Mouse (Mus musculus) right cerebral cortex, postnatal 25 days (tissue): ENCODE data around the gene Fanca.
"Not testable (repeated sequence)": the region's sequence is repeated elsewhere in the genome, so short reads cannot be mapped to it uniquely, and the experiment has no call there.

ENCODE experiments used
- DNase-seq: peaks from one replicate; pipeline ENCODE4 v3.0.0; 2022

Gene Fanca

DNA sequence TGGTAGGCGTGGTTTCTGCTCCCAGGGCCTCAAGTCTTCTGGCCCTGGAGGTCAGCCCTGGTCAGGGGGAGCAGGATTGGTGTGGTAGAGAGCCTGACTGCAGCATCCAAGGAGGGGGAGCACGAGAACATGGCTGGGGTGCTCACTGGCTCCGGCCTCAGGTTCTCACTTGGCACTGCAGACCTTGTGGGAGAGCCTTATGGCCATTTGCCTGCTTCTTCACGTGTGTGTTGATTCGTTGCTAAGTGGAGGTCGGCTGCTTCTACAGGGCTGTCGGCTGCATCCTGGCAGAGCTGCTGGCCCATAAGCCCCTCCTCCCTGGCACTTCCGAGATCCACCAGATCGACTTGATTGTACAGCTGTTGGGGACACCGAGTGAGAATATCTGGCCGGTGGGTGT lies 88.0 kb downstream of the Fanca start:
- not testable (repeated sequence) for DNase-seq

DNA sequence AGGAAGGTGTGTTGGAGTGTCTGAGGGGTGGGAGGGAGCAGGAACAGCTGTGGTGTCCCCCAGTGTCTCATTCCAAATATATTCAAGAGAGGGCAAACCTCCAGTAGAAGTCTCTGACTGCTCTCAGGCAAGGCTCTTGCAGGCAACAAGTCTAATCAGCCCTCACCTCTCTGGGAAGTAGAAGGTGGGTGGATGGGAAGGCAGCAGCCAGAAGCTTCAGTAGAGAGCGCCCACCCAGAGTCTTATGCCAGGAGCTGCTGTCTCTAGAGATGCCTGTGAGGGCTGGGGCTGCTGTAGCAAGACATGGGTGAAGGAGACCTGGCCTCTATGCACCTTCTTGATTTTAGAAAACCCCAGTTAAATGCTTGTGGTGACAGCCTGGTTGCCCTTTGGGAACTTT lies 90.0 kb downstream of the Fanca start:
- no peak for DNase-seq

DNA sequence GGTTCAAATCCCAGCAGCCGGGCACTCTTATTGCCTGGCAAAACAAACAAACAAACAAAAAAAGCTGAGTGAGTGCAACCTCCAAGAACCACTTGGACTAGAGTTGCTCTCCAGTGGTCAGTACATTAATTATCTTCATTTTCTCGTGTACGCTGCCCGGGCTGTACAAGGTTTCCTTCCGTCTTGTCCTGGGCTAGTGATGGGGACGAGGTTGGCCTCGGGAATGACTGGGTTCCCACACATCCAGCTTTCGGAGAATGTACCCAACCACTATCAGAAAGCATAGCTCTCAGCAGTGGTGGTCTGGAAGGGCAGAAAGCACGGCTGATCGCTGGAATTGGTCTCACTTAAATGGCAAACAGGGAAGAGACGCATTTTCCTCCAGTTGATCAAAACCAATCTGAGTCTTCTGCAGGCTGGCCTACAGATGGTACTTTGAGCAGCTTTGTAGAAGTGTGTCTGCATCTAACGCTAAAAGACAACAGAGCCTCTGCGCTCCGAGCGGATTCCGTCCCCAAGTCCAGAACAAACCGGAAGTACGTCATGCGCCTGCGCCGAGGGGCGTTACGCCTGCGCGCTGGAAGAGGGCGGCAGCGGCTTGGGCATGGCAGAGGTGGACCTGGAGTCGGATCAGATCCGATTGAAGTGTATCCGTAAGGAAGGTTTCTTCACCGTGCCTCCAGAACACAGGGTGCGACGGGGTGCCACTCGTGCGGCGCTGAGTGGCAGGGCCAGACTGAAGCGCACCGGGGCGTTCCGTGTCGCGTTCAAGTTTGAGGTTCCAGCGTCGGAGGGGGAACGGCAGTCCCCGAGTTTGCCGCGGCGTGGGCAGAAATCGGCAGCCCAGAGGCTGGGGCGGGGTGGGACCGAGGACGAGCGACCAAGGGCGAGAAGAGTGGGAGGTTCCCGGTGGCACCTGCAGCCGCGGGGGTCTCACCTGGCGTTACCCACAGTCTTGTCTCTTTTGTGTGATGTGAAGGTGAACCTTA lies 93.8 kb downstream of the Fanca start, which contains the start of gene Cdk10:
Gene Cdk10 (plus strand): TSS at position 565 of the 989 bp plus-strand sequence.
- DNase-seq = peak; percentile 95

DNA sequence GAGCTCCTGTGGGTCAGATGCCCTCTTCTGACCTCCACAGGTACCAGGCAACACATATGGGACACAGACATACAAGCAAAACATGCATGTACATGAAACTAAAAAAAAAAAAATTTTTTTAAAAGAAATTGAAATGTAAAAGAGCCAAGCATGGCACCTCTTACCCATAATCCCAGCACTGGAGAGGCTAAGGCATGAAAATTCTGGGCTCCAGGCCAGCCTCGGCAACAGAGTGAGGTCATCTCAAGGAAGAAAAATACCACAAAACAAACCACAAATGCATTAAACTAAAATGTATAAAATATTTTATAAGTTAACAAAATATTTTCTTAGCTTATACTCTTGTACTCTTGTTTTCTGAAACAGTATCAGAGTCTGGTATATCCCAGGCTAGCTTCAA lies 97.5 kb downstream of the Fanca start:
- DNase-seq = no peak
